Comparison of ENCODE assay signal across 14 mouse cellular contexts in the genomic region with DNA sequence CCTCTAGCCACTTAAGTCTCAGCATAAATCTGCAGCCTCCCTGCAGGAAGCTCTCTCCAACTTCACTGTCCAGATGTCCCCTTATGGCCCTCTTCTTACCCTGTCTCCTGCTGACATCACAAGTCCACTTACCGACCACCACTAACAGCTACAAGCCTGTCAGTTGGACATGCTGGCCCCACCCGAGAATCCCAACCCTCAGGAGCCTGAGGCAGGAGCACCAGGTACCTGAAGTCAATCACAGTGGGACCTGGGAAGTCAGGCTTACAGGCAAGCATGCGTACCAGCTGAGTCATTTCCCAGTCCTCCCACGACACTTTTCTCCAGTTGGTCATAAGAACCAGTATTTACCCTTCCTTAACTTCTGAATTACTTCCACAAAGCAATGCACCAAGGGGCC. TPM values are rescaled to one million over a fixed set of nuclear protein-coding genes. Genes with fewer than 3 reads are reported as not detected.
DNase-seq lines count a peak whose midpoint lies in the region; ATAC-seq lines count a peak whose summit lies in the region.
"Had no signal": no experiment of that assay in that cellular context is flagged by ENCODE, and none has a peak within 500 bp of the region (broad histone marks: within the 10 kb centered on the region; RNA-seq: fewer than 3 reads in every experiment).

No protein-coding gene starts in this region.

- 82% methylated on average over 4 of the region's 4 CpGs for WGBS in intestine, embryonic 14.5 days
- WGBS in intestine, embryonic 15.5 days: 74% methylated on average over 4 of the region's 4 CpGs
- WGBS in embryonic facial prominence, embryonic 12.5 days: 83% methylated on average over 4 of the region's 4 CpGs
- 87% methylated on average over 4 of the region's 4 CpGs for WGBS in midbrain, embryonic 10.5 days

- H3K9me3 ChIP-seq in intestine, embryonic 14.5 days (ENCODE audit: control insufficient read depth, low read length): no peaks in the 10 kb centered on the region
- H3K9me3 ChIP-seq in intestine, embryonic 15.5 days: no peaks in the 10 kb centered on the region
- H3K9me3 ChIP-seq in embryonic facial prominence, embryonic 12.5 days: no peaks in the 10 kb centered on the region
- no peaks in the 10 kb centered on the region; the same call in 1 of the 2 replicates for H3K9me3 ChIP-seq in midbrain, embryonic 10.5 days (replicated peaks)

- no peak overlapping the region for H3K4me3 ChIP-seq in intestine, embryonic 14.5 days (ENCODE audit: low read depth, low read length)
- H3K4me3 ChIP-seq in intestine, embryonic 15.5 days (replicated peaks): no peak overlapping the region
- no peak overlapping the region for H3K4me3 ChIP-seq in embryonic facial prominence, embryonic 12.5 days
- H3K4me3 ChIP-seq in midbrain, embryonic 10.5 days: peak overlapping the region; percentile 73

- 0 out of 2 replicates have a peak overlapping the region, but pooled peaks have one; percentile 23 for H3K9ac ChIP-seq in intestine, embryonic 14.5 days (ENCODE audit: low read length)
- H3K9ac ChIP-seq in intestine, embryonic 15.5 days: no peak overlapping the region
- peak overlapping the region; percentile 33; the same call in 1 of the 2 replicates for H3K9ac ChIP-seq in embryonic facial prominence, embryonic 12.5 days

- no peak for DNase-seq in intestine, embryonic 14.5 days (ENCODE audit: low spot score)
- DNase-seq in 416B (ENCODE audit: low read depth): peak; percentile 29
- DNase-seq in midbrain, embryonic 10.5 days (ENCODE audit: low spot score): no peak
- DNase-seq in thymus, adult 18-20 months: no peak
- DNase-seq in layer of hippocampus, adult 8-10 months (ENCODE audit: low spot score in 2 of 2): no peak
- DNase-seq: gastrocnemius, adult 2 months; right cerebral cortex, postnatal 25 days had no signal

- H3K27me3 ChIP-seq in intestine, embryonic 14.5 days (replicated peaks; ENCODE audit: control insufficient read depth, insufficient read depth, low read length): no peaks in the 10 kb centered on the region
- no peaks in the 10 kb centered on the region for H3K27me3 ChIP-seq in intestine, embryonic 15.5 days (replicated peaks)
- H3K27me3 ChIP-seq in embryonic facial prominence, embryonic 12.5 days: no peaks in the 10 kb centered on the region
- no peaks in the 10 kb centered on the region for H3K27me3 ChIP-seq in midbrain, embryonic 10.5 days (ENCODE audit: low read depth, poor library complexity, severe bottlenecking)

- peaks cover 14% of the 10 kb centered on the region for H3K4me1 ChIP-seq in intestine, embryonic 14.5 days (replicated peaks; ENCODE audit: control insufficient read depth, insufficient read depth, low read length)
- peaks cover 13% of the 10 kb centered on the region for H3K4me1 ChIP-seq in intestine, embryonic 15.5 days (replicated peaks)
- peaks cover 19% of the 10 kb centered on the region for H3K4me1 ChIP-seq in embryonic facial prominence, embryonic 12.5 days
- peaks cover 25% of the 10 kb centered on the region for H3K4me1 ChIP-seq in midbrain, embryonic 10.5 days

- no peak for ATAC-seq in intestine, embryonic 14.5 days (replicated peaks; ENCODE audit: low FRiP score, low TSS enrichment, low read depth)
- ATAC-seq in intestine, embryonic 15.5 days: no peak
- ATAC-seq in embryonic facial prominence, embryonic 12.5 days (ENCODE audit: insufficient number of reproducible peaks, insufficient read depth, low FRiP score, low TSS enrichment): no peak
- ATAC-seq in erythroid progenitor cell, adult 5-6 weeks (replicated peaks; ENCODE audit: low FRiP score, poor library complexity, severe bottlenecking): no peak
- ATAC-seq: lung, postnatal 0 days had no signal

- H3K4me2 ChIP-seq in intestine, embryonic 14.5 days (ENCODE audit: low read length): 0 out of 2 replicates have a peak overlapping the region, but pooled peaks have one; percentile 80
- no peak overlapping the region for H3K4me2 ChIP-seq in intestine, embryonic 15.5 days (replicated peaks)
- peak overlapping the region; percentile 11; the same call in 1 of the 2 replicates for H3K4me2 ChIP-seq in embryonic facial prominence, embryonic 12.5 days (replicated peaks)

- peaks cover 58% of the 10 kb centered on the region for H3K36me3 ChIP-seq in intestine, embryonic 14.5 days (ENCODE audit: control insufficient read depth, insufficient read depth, low read length)
- peaks cover 48% of the 10 kb centered on the region for H3K36me3 ChIP-seq in intestine, embryonic 15.5 days
- H3K36me3 ChIP-seq in embryonic facial prominence, embryonic 12.5 days: peaks cover 53% of the 10 kb centered on the region
- peaks cover 70% of the 10 kb centered on the region for H3K36me3 ChIP-seq in midbrain, embryonic 10.5 days

- no peak overlapping the region for H3K27ac ChIP-seq in intestine, embryonic 14.5 days (ENCODE audit: low read depth)
- H3K27ac ChIP-seq in intestine, embryonic 15.5 days: no peak overlapping the region
- H3K27ac ChIP-seq in embryonic facial prominence, embryonic 12.5 days: no peak overlapping the region
- no peak overlapping the region for H3K27ac ChIP-seq in midbrain, embryonic 10.5 days (replicated peaks)
- H3K27ac ChIP-seq: gastrocnemius, adult 2 months; kidney, postnatal 0 days had no signal

RNA-seq across cellular contexts. Expression of gene BC024978, which starts 1.9 kb away (rescaled TPM):
- 3.7 and 4.6 TPM in 2 replicates for polyA plus RNA-seq in intestine, embryonic 14.5 days (2014; fragmentation: Nextera tagmentation; extraction: Ambion mirVana)
- polyA plus RNA-seq in intestine, embryonic 15.5 days (2015; fragmentation: Nextera tagmentation; extraction: Ambion mirVana): 3.0 and 3.2 TPM in 2 replicates
- 3.7 and 4.7 TPM in 2 replicates for polyA plus RNA-seq in embryonic facial prominence, embryonic 12.5 days (2016; fragmentation: Nextera tagmentation; extraction: Ambion mirVana)
- 3.5 and 4.2 TPM in 2 replicates for polyA plus RNA-seq in midbrain, embryonic 10.5 days (2016; fragmentation: Nextera tagmentation; extraction: Ambion mirVana)
- total RNA-seq in erythroid progenitor cell, adult 5-6 weeks (2015; ENCODE audit: low replicate concordance): 0.84 and 9.4 TPM in 2 replicates
- total RNA-seq in erythroid progenitor cell, adult 5-6 weeks (2017; ENCODE audit: low replicate concordance): not detected in 2 replicates
- total RNA-seq in layer of hippocampus, adult 8-10 months (2022): 10 to 100 TPM; 20.9 to 27.3 (median 25.7) TPM

RNA-seq across cellular contexts. Expression of gene Snrpa, which starts 2.3 kb away (rescaled TPM):
- 283 and 289 TPM in 2 replicates for polyA plus RNA-seq in intestine, embryonic 14.5 days (2014; fragmentation: Nextera tagmentation; extraction: Ambion mirVana)
- 223 and 249 TPM in 2 replicates for polyA plus RNA-seq in intestine, embryonic 15.5 days (2015; fragmentation: Nextera tagmentation; extraction: Ambion mirVana)
- 293 and 312 TPM in 2 replicates for polyA plus RNA-seq in embryonic facial prominence, embryonic 12.5 days (2016; fragmentation: Nextera tagmentation; extraction: Ambion mirVana)
- polyA plus RNA-seq in midbrain, embryonic 10.5 days (2016; fragmentation: Nextera tagmentation; extraction: Ambion mirVana): 399 and 409 TPM in 2 replicates
- total RNA-seq in erythroid progenitor cell, adult 5-6 weeks (2015; ENCODE audit: low replicate concordance): 41.1 and 41.9 TPM in 2 replicates
- total RNA-seq in erythroid progenitor cell, adult 5-6 weeks (2017; ENCODE audit: low replicate concordance): 7.8 and 14.8 TPM in 2 replicates
- 100 to 1,000 TPM in 1 of 4 experiments, 10 to 100 TPM in 3; 82.0 to 108 (median 85.0) TPM for total RNA-seq in layer of hippocampus, adult 8-10 months (2022)

RNA-seq across cellular contexts. Expression of gene Mia, which starts 12.8 kb away (rescaled TPM):
- polyA plus RNA-seq in intestine, embryonic 14.5 days (2014; fragmentation: Nextera tagmentation; extraction: Ambion mirVana): 0.34 and 11.1 TPM in 2 replicates
- polyA plus RNA-seq in intestine, embryonic 15.5 days (2015; fragmentation: Nextera tagmentation; extraction: Ambion mirVana): 6.4 and 9.4 TPM in 2 replicates
- 38.8 and 50.4 TPM in 2 replicates for polyA plus RNA-seq in embryonic facial prominence, embryonic 12.5 days (2016; fragmentation: Nextera tagmentation; extraction: Ambion mirVana)
- 2.1 and 2.2 TPM in 2 replicates for polyA plus RNA-seq in midbrain, embryonic 10.5 days (2016; fragmentation: Nextera tagmentation; extraction: Ambion mirVana)
- total RNA-seq in erythroid progenitor cell, adult 5-6 weeks (2015; ENCODE audit: low replicate concordance): not detected in 2 replicates
- total RNA-seq in erythroid progenitor cell, adult 5-6 weeks (2017; ENCODE audit: low replicate concordance): not detected in 2 replicates
- total RNA-seq in layer of hippocampus, adult 8-10 months (2022): 1 to 10 TPM in 3 of 4 experiments, under 1 TPM in 1; 0.86 to 3.9 (median 2.5) TPM
- total RNA-seq: gastrocnemius, adult 2 months had no signal

RNA-seq across cellular contexts. Expression of gene Gm21983, which starts 12.8 kb away (rescaled TPM):
- polyA plus RNA-seq in intestine, embryonic 14.5 days (2014; fragmentation: Nextera tagmentation; extraction: Ambion mirVana): 0.52 TPM in 1 of 2 replicates, not detected in the other
- polyA plus RNA-seq in intestine, embryonic 15.5 days (2015; fragmentation: Nextera tagmentation; extraction: Ambion mirVana): not detected in 2 replicates
- 0.49 and 0.67 TPM in 2 replicates for polyA plus RNA-seq in embryonic facial prominence, embryonic 12.5 days (2016; fragmentation: Nextera tagmentation; extraction: Ambion mirVana)
- not detected in 2 replicates for polyA plus RNA-seq in midbrain, embryonic 10.5 days (2016; fragmentation: Nextera tagmentation; extraction: Ambion mirVana)
- not detected in 2 replicates for total RNA-seq in erythroid progenitor cell, adult 5-6 weeks (2015; ENCODE audit: low replicate concordance)
- total RNA-seq in erythroid progenitor cell, adult 5-6 weeks (2017; ENCODE audit: low replicate concordance): not detected in 2 replicates
- not detected for total RNA-seq in layer of hippocampus, adult 8-10 months (2022)
- total RNA-seq: left cerebral cortex, adult 8-10 months had no signal
- polyA plus RNA-seq: heart, embryonic 14.5 days; lung, postnatal 0 days had no signal

RNA-seq across cellular contexts. Expression of gene Rab4b, which starts 15.0 kb away (rescaled TPM):
- polyA plus RNA-seq in intestine, embryonic 14.5 days (2014; fragmentation: Nextera tagmentation; extraction: Ambion mirVana): 59.8 and 60.8 TPM in 2 replicates
- 65.4 and 66.3 TPM in 2 replicates for polyA plus RNA-seq in intestine, embryonic 15.5 days (2015; fragmentation: Nextera tagmentation; extraction: Ambion mirVana)
- polyA plus RNA-seq in embryonic facial prominence, embryonic 12.5 days (2016; fragmentation: Nextera tagmentation; extraction: Ambion mirVana): 63.9 and 71.4 TPM in 2 replicates
- 69.0 and 71.0 TPM in 2 replicates for polyA plus RNA-seq in midbrain, embryonic 10.5 days (2016; fragmentation: Nextera tagmentation; extraction: Ambion mirVana)
- total RNA-seq in erythroid progenitor cell, adult 5-6 weeks (2015; ENCODE audit: low replicate concordance): 3.2 and 9.2 TPM in 2 replicates
- total RNA-seq in erythroid progenitor cell, adult 5-6 weeks (2017; ENCODE audit: low replicate concordance): 3.2 and 9.8 TPM in 2 replicates
- 100 to 1,000 TPM in 2 of 4 experiments, 10 to 100 TPM in 2; 91.9 to 112 (median 102) TPM for total RNA-seq in layer of hippocampus, adult 8-10 months (2022)
